Comparison of ENCODE assay signal across 35 mouse cellular contexts in genomic region chr16:37628336-37628735, GRCm38 (mm10). TPM values are rescaled to one million over a fixed set of nuclear protein-coding genes. Genes with fewer than 3 reads are reported as not detected.
DNase-seq lines count a peak whose midpoint lies in the region; ATAC-seq lines count a peak whose summit lies in the region.
"Had no signal": no experiment of that assay in that cellular context is flagged by ENCODE, and none has a peak within 500 bp of the region (broad histone marks: within the 10 kb centered on the region; RNA-seq: fewer than 3 reads in every experiment).

No protein-coding gene starts in this region.

- H3K27ac ChIP-seq in kidney, embryonic 15.5 days: no peak overlapping the region
- H3K27ac ChIP-seq in neural tube, embryonic 13.5 days (replicated peaks): 0 out of 2 replicates have a peak overlapping the region, but pooled peaks have one; percentile 59
- H3K27ac ChIP-seq: embryonic facial prominence, embryonic 13.5 days; forebrain, embryonic 10.5 days; heart, adult 2 months; heart, embryonic 13.5 days; hindbrain, embryonic 10.5 days; intestine, embryonic 15.5 days; lung, embryonic 15.5 days had no signal

- H3K4me2 ChIP-seq in kidney, embryonic 15.5 days: no peak overlapping the region
- no peak overlapping the region for H3K4me2 ChIP-seq in neural tube, embryonic 13.5 days
- H3K4me2 ChIP-seq: embryonic facial prominence, embryonic 13.5 days; forebrain, embryonic 15.5 days; heart, embryonic 13.5 days; intestine, embryonic 15.5 days; liver, embryonic 11.5 days; lung, embryonic 15.5 days; midbrain, embryonic 12.5 days had no signal

- ATAC-seq in kidney, embryonic 15.5 days (replicated peaks; ENCODE audit: low FRiP score): no peak
- ATAC-seq in neural tube, embryonic 13.5 days (ENCODE audit: low read depth): no peak
- no peak for ATAC-seq in granulocyte monocyte progenitor cell, adult 5-6 weeks (replicated peaks; ENCODE audit: poor library complexity, severe bottlenecking)
- ATAC-seq: activated CD4-positive, CD25-positive, alpha-beta regulatory T cell, adult 4 months; forebrain, embryonic 15.5 days; intestine, embryonic 15.5 days had no signal

- H3K4me1 ChIP-seq in kidney, embryonic 15.5 days: no peaks in the 10 kb centered on the region
- H3K4me1 ChIP-seq in neural tube, embryonic 13.5 days (replicated peaks): peaks cover 3% of the 10 kb centered on the region; the same call in 1 of the 2 replicates
- H3K4me1 ChIP-seq: embryonic facial prominence, embryonic 13.5 days; heart, embryonic 13.5 days; intestine, embryonic 15.5 days; lung, embryonic 15.5 days had no signal

- no peaks in the 10 kb centered on the region for H3K36me3 ChIP-seq in kidney, embryonic 15.5 days
- H3K36me3 ChIP-seq in neural tube, embryonic 13.5 days: no peaks in the 10 kb centered on the region
- H3K36me3 ChIP-seq: embryonic facial prominence, embryonic 13.5 days; forebrain, embryonic 10.5 days; forebrain, embryonic 15.5 days; heart, embryonic 13.5 days; hindbrain, embryonic 10.5 days; intestine, embryonic 15.5 days; lung, embryonic 15.5 days; midbrain, embryonic 12.5 days had no signal

- H3K4me3 ChIP-seq in kidney, embryonic 15.5 days (replicated peaks): no peak overlapping the region
- no peak overlapping the region for H3K4me3 ChIP-seq in neural tube, embryonic 13.5 days
- H3K4me3 ChIP-seq: embryonic facial prominence, embryonic 13.5 days; forebrain, embryonic 10.5 days; forebrain, embryonic 15.5 days; heart, adult 2 months; heart, embryonic 13.5 days; hindbrain, embryonic 10.5 days; intestine, embryonic 15.5 days; lung, embryonic 15.5 days; midbrain, embryonic 12.5 days had no signal

- H3K27me3 ChIP-seq in kidney, embryonic 15.5 days: no peaks in the 10 kb centered on the region
- no peaks in the 10 kb centered on the region for H3K27me3 ChIP-seq in neural tube, embryonic 13.5 days
- H3K27me3 ChIP-seq: embryonic facial prominence, embryonic 13.5 days; forebrain, embryonic 15.5 days; heart, embryonic 13.5 days; intestine, embryonic 15.5 days; lung, embryonic 15.5 days; midbrain, embryonic 12.5 days had no signal

- 60% methylated on average over 9 of the region's 9 CpGs for WGBS in kidney, embryonic 15.5 days
- 76% methylated on average over 9 of the region's 9 CpGs for WGBS in neural tube, embryonic 13.5 days

- H3K9me3 ChIP-seq in kidney, embryonic 15.5 days (replicated peaks): no peaks in the 10 kb centered on the region
- H3K9me3 ChIP-seq in neural tube, embryonic 13.5 days: no peaks in the 10 kb centered on the region
- H3K9me3 ChIP-seq: embryonic facial prominence, embryonic 13.5 days; forebrain, embryonic 10.5 days; forebrain, embryonic 15.5 days; heart, embryonic 13.5 days; hindbrain, embryonic 10.5 days; intestine, embryonic 15.5 days; lung, embryonic 15.5 days; midbrain, embryonic 12.5 days had no signal

- H3K9ac ChIP-seq in kidney, embryonic 15.5 days: no peak overlapping the region
- no peak overlapping the region for H3K9ac ChIP-seq in neural tube, embryonic 13.5 days
- H3K9ac ChIP-seq: embryonic facial prominence, embryonic 13.5 days; forebrain, embryonic 15.5 days; heart, embryonic 13.5 days; intestine, embryonic 15.5 days; lung, embryonic 15.5 days; midbrain, embryonic 12.5 days had no signal

- DNase-seq in adrenal gland, postnatal 10 days: peak; percentile 22
- DNase-seq in adrenal gland, adult 18-20 months (ENCODE audit: low spot score in 2 of 2): no peak
- peak; percentile 35 for DNase-seq in kidney, adult 18-20 months
- DNase-seq in neural tube, embryonic 10.5 days (ENCODE audit: extremely low spot score, low spot score): no peak
- no peak for DNase-seq in left cerebral cortex, adult 18-20 months (ENCODE audit: low spot score in 2 of 2)
- DNase-seq: adrenal gland, postnatal 25 days; cerebellum, adult 18-20 months; cerebellum, postnatal 10 days; gastrocnemius, postnatal 25 days; heart, adult 2 months; heart, postnatal 10 days; layer of hippocampus, postnatal 36 days; lung, postnatal 36 days; thymus, adult 2 months; thymus, postnatal 36 days had no signal

RNA-seq across cellular contexts. Expression of gene Ndufb4, which starts 25.9 kb away (rescaled TPM):
- total RNA-seq in adrenal gland, postnatal 10 days (2021): 100 to 1,000 TPM; 154 TPM
- total RNA-seq in adrenal gland, adult 18-20 months (2021): 100 to 1,000 TPM; 133 to 150 TPM
- 57.1 and 74.5 TPM in 2 replicates for polyA plus RNA-seq in kidney, embryonic 15.5 days (2015; fragmentation: Nextera tagmentation; extraction: Ambion mirVana)
- polyA plus RNA-seq in neural tube, embryonic 13.5 days (2015; fragmentation: Nextera tagmentation; extraction: Ambion mirVana): 68.9 and 85.0 TPM in 2 replicates
- 10 to 100 TPM; 76.5 to 80.3 TPM for total RNA-seq in left cerebral cortex, adult 18-20 months (2021)
- total RNA-seq in granulocyte monocyte progenitor cell, adult 5-6 weeks (2014; fragmentation: Nextera tagmentation): 61.7 and 68.5 TPM in 2 replicates
- total RNA-seq in granulocyte monocyte progenitor cell, adult 5-6 weeks (2017): 17.2 and 18.8 TPM in 2 replicates

RNA-seq across cellular contexts. Expression of gene Hgd, which starts 48.4 kb away (rescaled TPM):
- total RNA-seq in adrenal gland, postnatal 10 days (2021): 10 to 100 TPM; 20.0 to 33.9 TPM
- total RNA-seq in adrenal gland, adult 18-20 months (2021): under 1 TPM in 1 of 2 experiments, not detected in 1; 0.63 TPM
- polyA plus RNA-seq in kidney, embryonic 15.5 days (2015; fragmentation: Nextera tagmentation; extraction: Ambion mirVana): 4.0 and 4.6 TPM in 2 replicates
- 0.27 TPM in 1 of 2 replicates, not detected in the other for polyA plus RNA-seq in neural tube, embryonic 13.5 days (2015; fragmentation: Nextera tagmentation; extraction: Ambion mirVana)
- total RNA-seq in left cerebral cortex, adult 18-20 months (2021): not detected
- not detected in 2 replicates for total RNA-seq in granulocyte monocyte progenitor cell, adult 5-6 weeks (2014; fragmentation: Nextera tagmentation)
- not detected in 2 replicates for total RNA-seq in granulocyte monocyte progenitor cell, adult 5-6 weeks (2017)
- total RNA-seq: adrenal gland, postnatal 25 days; CH12.LX; common myeloid progenitor, adult 5-6 weeks; gastrocnemius, postnatal 25 days; heart, adult 2 months; layer of hippocampus, postnatal 36 days; left cerebral cortex, postnatal 14 days; megakaryocyte, adult 5-6 weeks had no signal
- polyA plus RNA-seq: activated CD4-positive, CD25-positive, alpha-beta regulatory T cell, adult 4 months; forebrain, embryonic 10.5 days; hindbrain, embryonic 10.5 days; hindbrain, embryonic 16.5 days; large intestine, adult 2 months; limb, embryonic 11.5 days; midbrain, embryonic 12.5 days had no signal

Comparison
In these comparisons a context has a peak if more than half of its experiments do, and no peak if none do; other contexts are left out.
1. DNase-seq: peak in adrenal gland, postnatal 10 days (single experiment) and kidney, adult 18-20 months (single experiment); none in adrenal gland, adult 18-20 months (0 of 2), neural tube, embryonic 10.5 days (single experiment) and left cerebral cortex, adult 18-20 months (0 of 2).
2. RNA of gene Hgd, which starts 48.4 kb away (total RNA-seq): 20.0 to 33.9 TPM in adrenal gland, postnatal 10 days; 0.63 TPM in adrenal gland, adult 18-20 months, not detected in left cerebral cortex, adult 18-20 months and not detected in granulocyte monocyte progenitor cell, adult 5-6 weeks; every median in the first group is over 10 times any median in the second.